Mouse (Mus musculus): Measurements from ENCODE around the gene Mlkl.
"Not testable (repeated sequence)": the region's sequence is repeated elsewhere in the genome, so short reads cannot be mapped to it uniquely, and the experiment has no call there.

Mlkl gene

DNA sequence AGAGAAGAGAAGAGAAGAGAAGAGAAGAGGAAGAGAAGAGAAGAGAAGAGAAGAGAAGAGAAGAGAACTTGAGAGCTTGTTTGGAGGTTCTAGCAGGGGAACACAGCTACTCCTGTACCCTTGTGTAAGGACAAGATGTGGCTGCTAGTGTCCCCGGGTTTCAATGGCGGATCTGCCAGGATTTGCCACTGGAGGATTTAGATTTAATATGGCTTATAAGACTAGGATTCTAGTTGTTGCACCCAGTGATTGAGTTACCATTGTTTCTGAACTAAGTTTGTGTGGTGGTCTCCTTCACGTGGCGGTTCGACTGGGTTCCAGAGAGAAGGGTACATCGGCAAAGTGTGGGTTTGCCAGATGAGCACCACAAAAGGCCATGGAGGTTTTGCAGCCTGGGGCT is 24.0 kb downstream of the Mlkl start:
- not testable (repeated sequence) for DNase-seq (ENCODE audit: low spot score)

DNA sequence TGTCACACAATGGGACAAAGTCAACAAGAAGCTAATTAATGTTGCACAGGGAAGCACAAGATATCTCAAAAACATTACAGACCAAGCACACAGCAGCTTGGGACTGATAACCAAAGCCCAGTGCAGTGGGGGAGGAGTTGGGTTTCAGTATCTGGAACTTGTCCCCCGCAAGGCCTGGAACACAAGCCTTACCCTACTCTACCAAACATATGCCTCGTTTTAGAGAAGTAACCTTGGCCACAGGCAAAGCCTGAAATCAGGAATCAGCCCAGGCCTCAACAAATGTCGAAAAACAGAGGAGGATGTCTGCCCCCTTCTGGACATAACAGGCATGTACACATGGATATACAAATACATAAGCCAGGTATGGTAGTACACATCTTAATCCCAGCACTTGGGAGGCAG is 25.2 kb downstream of the Mlkl start:
- no peak for DNase-seq (ENCODE audit: low spot score)

DNA sequence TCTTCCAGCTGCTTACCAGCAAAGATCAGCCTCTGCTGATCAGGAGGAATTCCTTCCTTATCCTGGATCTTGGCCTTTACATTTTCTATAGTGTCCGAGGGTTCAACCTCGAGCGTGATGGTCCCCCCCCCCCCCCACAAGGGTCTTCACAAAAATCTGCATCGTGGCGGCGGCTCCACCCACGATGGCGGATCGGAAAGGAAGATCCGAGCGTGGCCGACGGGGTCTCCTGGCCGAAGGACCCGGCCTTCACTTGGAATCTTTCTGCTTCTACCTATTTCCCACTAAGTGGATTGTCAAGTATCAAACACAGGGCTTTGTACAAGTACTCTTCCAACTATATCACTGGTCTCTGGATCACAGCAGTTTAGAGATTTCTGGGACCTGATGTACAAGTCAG is 28.0 kb downstream of the Mlkl start:
- DNase-seq (ENCODE audit: low spot score), result not testable (repeated sequence)

DNA sequence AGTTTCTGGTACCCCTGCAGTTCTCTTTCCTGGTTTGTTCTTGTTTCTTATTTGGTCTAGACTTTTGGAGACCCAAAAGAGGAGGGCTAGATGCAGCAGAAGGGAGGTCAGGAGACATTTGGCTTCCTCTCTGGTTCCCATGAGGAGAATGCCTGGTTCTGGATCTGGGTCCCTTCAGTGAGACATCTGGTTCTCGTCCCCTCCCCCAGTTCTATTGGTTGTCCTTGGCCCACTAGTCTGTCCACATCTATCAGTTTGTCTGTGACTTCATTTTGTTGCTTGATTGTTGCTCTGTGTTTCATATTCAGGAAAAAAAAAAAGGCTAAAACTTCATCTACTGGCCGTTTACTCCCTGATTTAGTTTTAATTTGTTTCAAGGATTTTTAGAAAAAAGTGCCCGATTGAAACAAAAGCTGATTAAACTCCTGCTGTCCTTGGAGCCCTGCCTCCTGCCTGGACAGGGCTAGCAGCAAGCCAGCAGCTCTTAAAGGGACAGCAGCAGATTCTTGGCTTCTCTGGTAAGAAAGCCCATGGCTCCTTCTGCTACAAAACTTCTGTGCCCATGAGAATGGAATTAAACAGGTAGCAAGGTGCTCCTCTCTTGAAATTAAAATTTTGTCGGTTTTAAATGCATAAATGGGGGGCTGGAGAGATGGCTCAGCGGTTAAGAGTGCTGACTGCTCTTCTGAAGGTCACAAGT is 32.8 kb downstream of the Mlkl start:
- DNase-seq (ENCODE audit: low spot score), result no peak

DNA sequence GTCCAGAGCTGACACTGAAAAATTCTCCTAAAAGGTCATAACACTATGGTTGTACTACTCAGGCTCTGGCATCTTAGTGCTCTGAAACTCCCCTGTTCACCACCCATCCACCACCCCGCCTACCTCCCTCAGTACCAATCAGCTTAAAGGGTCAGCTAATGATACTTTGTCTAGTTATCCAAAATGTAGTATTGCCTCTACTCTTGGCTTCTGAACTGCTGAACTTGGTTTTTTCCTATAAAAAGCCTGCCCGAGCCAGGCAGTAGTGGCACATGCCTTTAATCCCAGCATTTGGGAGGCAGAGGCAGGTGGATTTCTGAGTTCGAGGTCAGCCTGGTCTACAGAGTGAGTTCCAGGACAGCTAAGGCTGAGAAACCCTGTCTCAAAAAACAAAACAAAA is 33.6 kb downstream of the Mlkl start:
- no peak for DNase-seq (ENCODE audit: low spot score)

DNA sequence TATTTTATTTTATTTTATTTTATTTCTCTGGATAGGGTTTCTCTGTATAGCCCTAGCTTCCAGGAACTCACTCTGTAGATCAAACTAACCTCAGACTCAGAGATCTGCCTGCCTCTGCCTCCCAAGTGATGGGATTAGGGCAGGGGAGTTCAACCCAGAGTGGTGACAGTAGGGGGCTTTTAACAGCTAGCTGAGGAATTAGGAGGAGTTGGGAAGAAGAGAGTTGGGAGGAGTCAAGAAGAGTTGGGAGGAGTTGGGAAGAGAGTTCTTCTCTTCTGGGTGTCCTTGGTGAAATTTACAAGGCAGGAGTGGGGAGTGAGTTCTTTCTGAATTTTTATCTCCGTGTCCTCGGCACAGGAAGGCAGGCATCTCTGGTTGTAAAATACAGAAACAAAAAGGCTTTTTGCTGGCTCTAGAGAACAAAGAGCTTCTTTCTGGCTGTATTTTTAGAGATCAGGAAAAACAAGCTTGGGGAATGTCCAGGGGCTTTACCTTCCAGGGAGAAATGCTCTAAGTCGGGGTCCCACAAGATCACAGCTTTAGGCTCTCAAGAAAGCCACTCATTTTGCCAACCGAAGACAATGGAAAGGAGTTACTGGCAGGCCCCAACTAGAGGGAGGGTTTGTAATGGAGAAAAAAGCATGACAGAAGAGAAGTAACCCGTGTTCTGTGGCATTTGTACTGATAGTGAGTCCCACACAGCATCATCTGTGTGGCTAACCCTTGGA is 34.7 kb downstream of the Mlkl start:
- DNase-seq (ENCODE audit: low spot score), result not testable (repeated sequence)

DNA sequence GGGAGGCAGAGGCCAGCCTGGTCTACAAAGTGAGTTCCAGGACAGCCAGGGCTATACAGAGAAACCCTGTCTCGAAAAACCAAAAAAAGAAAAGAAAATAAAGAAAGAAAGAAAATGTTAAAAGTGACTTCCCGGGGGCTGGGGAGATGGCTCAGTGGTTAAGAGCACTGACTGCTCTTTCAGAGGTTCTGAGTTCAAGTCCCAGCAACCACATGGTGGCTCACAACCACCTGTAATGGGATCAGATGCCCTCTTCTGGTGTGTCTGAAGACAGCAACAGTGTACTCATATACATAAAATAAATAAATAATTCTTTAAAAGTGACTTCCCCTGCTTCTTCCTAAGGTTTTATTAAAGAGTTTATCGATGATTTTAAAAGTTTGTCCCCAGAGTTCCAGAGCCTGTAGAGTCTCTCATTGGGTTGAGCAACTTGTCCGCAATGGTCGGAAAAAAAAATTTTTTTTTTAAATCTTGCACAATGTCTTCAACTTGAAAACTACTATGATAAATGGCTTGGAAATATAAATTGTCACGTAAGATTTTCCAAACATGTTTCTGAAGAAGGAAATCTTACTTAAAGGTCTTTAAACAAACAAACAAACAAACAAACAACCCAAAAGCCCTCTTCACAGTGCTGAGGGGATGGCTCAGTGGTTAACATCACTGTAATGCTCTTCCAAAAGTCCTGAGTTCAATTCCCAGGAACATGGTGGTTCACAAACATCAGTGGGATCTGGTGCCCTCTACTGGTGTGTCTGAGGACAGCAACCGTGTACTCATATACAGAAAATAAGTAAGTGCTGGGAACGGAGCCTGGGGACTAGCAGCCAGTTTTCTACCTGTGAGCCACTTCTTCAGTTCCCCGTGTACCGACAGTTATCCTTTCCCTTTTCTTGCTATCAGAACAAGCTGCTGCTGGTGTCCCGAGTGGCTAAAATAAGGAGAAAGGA is 37.1 kb downstream of the Mlkl start:
- DNase-seq (ENCODE audit: low spot score), result no peak

DNA sequence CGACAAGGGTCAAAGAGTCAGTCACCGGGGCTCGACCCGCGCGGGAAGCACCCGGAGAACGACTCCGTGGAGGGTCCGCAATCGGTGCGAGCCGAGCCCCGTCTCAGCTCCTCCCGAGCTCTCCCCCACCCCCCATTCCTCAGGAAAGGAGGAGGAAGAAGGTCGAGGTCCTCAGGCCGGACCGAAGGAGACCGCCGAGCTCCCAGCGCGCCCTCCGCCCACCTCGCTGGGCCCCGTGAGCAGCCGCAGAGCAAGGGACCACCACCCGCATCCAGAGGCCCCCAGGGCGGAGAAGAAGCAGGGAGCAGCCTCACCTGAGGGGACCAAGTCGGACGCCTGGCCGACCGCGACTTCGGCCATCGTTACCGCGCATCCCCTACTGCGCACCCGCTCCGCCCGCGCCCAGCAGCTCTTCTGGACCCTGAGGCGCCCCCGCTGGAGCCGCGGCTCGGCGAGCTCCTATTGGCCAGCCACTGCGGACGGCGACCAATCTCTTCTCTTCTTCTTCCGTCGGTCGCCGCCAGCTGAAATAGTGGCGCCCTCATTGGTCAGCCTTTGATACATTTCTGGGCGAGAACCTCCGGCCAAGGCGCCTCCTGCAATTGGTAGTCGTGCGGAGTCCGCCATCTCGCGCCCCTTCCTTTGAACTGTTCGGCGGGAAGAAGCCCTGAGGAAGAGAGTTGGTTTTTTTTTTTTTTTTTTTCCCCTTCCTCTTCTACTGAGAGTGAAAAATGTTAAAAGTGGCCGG is 38.0 kb downstream of the Mlkl start, which contains the start of gene Rfwd3:
Gene Rfwd3, minus strand, starts transcription at position 402 of the 748 bp plus-strand sequence.
- peak; percentile 97 for DNase-seq (ENCODE audit: low spot score)

DNA sequence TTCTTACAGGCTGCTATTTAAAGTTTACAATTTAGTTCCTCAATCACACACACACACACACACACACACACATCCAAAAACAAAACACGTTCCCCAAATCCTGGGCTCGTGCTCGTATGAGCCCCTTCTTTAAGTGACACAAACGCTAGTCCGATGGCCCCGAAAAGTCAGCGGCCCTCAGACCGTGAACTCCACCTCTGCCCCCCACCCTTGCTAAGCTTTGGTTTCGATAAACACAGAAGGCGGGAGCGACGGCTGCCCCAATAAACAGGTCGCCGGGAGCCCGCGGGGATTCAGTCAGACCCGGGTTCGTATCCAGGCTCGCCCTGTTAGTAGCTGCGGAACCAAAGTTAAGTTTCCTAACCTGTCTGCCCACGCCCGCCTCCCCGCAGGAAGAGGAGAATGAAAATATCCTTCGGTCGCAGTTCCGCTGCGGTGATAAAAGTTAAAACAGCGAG is 38.6 kb downstream of the Mlkl start:
- no peak for DNase-seq (ENCODE audit: low spot score)

DNA sequence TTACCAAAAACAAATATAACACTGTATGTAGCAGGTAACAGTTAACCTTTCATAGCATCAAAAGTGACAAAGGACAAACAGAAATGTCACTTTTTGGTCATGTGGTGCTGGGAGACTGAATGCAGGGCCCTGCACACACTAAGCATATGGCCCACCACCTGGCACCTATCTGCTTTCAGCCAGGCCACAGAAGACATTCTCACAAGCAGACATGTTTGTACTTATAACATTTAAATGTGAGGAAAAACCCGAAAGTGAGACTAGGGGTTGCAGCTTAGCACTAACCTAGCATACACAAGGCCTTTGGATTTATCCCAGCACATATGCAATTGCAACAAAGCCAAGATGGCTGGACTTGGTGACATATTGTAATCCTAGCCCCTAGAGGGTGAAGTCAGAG is 40.0 kb downstream of the Mlkl start:
- no peak for DNase-seq (ENCODE audit: low spot score)

DNA sequence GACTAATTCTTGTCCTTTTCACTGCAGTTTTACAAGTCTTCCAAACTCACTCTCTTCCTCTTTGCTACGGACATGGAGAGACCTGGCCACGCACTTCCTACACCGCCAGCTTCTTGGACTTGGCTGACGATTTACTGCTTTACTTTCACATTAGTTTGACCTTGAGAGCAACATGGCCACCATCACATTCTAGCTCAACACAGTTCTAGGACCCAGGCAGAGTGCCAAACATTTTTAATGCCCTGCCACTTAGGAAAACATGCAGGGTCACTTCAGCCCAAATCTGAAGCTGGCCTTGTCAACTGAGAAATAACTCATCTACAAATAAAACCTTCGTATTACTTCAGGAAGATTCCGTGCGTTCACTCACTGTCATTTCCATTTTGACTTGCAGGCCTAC is 46.2 kb downstream of the Mlkl start:
- no peak for DNase-seq (ENCODE audit: low spot score)

DNA sequence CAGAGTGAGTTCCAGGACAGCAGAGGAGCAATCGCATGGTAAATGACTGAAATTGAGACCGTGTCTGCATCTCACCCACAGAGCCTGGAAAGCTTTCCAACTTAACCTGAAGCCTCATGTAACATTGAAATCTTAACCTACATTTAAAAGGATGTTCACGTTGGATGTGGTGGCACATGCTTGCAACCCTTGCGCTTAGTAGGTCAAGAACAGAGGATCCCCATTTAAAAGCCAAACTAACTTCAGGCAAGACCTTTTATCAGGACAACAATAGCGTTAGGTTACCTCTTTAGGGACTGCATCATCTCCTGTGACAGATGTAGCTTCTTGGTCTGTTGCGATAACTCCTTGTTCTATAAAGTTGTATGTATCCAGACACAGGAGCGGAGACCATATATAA is 47.4 kb downstream of the Mlkl start:
- no peak for DNase-seq (ENCODE audit: low spot score)

DNA sequence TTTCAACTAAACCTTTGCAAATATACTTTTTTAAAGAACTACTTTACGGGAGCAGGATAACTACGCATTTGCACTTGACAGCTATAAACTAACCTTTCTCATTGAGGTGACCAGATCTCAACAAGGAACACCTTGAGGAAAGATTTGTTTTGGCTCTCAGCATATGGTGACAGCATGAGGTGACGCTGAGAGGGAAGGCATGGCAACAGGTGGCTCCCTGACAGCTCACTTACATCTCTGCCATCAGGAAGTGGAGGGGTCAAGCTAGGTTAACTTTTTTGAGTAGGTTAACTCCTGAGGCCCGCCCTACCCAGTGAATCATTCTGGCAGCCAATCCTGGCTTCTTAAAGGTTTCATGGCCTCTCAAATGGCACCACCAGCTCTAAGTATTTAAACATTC is 52.4 kb downstream of the Mlkl start:
- DNase-seq (ENCODE audit: low spot score), result no peak

DNA sequence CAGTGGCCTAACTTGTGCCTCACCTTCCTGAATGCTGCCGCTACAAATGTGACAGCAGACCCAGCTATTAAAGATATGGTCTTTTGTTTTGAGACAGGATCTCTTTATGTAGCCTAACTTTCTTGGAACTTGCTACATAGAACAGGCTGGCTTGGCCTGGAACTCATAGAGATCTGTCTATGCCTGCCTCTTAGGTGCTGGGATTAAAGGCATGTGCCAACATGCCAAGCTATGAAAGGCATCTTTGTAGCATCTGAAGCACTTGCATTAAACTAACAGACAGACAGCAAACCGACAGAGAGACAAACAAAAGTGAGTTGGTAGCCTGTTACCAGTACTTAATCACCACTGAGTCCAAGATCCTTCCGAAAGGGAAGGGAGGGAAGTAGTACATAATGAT is 55.9 kb downstream of the Mlkl start:
- DNase-seq (ENCODE audit: low spot score), result no peak

DNA sequence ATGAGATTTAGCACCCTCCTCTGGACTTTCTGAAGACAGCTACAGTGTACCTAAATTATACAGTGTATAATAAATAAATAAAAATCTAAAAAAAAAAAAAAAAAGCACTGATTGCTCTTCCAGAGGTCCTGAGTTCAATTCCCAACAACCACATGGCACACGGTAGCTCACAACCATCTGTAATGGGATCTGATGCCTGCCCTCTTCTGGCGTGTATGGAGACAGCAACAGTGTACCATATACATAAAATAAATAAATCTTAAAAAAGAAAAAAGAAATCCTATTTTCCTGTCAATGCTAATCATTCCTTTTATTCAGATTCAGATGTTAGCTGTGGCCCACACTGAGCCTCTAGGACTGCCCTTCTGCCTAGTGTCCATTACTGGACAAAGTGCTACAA is 69.7 kb downstream of the Mlkl start:
- no peak for DNase-seq (ENCODE audit: low spot score)

DNA sequence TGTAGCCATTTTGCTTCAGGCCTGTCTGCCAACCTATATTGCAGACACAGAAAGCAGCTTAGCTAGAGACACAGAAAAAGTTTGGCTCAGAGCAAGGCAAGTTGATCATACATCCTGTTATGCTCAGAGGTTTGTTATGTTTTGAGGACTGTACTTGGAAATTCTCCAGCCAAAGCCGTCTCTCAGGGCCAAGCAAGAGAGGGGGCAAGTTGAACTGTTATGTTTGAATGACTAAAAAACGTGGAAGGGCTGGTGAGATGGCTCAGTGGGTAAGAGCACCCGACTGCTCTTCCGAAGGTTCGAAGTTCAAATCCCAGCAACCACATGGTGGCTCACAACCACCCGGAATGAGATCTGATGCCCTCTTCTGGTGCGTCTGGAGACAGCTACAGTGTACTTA is 71.8 kb downstream of the Mlkl start:
- not testable (repeated sequence) for DNase-seq (ENCODE audit: low spot score)

DNA sequence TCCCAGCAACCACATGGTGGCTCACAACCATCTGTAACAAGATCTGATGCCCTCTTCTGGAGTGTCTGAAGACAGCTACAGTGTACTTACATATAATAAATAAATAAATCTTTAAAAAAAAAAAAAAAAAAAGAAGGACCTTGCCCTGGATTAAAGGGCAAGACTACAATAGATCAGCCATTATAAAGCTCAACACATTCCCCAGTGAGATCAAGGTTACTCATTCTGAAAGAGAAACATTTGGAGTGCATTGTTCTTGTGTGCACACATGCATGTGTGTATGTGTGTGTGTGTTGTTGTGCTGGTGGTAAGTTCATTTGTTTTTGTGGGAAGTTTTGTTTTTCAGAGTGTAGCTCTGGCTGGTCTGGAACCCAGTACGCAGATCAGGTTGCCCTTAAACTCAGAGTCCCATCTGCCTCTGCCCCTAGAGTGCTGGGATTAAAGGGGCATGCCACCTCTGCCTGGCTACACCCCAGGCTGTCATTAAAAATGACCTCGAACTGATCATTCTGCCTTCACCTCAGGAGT is 73.2 kb downstream of the Mlkl start:
- DNase-seq (ENCODE audit: low spot score), result no peak

DNA sequence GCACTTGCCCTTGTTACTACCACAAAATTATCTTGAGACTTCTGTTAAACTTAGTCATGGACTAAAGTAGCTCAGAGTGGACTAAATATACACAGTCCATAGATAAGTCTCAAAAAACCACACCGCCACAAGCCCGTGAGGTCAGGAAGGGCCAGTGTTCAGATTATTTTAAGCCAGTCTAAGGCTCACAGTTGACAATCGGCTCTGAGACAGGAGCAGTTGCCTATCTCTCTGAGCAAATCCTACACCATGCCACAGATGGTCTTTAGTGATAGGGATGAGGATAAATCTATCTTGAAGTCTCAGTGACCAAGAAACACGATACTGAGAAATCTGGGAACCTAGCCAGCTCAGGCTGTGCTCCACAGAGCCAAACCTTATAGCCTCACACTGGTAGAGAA is 76.0 kb downstream of the Mlkl start:
- no peak for DNase-seq (ENCODE audit: low spot score)
